Mouse (Mus musculus): Measurements from ENCODE around the gene Gtf3a.

GRCm38 (mm10) chr5:146946682-146947081 lies 1.8 kb upstream of the Gtf3a start:
- TF ChIP-seq CTCF (IDR thresholded peaks at IDR 0.05; ENCODE audit: low read depth, low read length): no peak
- TF ChIP-seq POLR2A (IDR thresholded peaks at IDR 0.05; ENCODE audit: borderline replicate concordance, low read depth, low read length): no peak

Measured in bone marrow macrophage, adult 2 months (primary cell).